Mouse (Mus musculus): ENCODE measurements around the gene Zfp715.

- TF ChIP-seq FLI1 (IDR thresholded peaks at IDR 0.05; ENCODE audit: low read length) (no peak), GATA1 (IDR thresholded peaks at IDR 0.05; ENCODE audit: borderline replicate concordance, low read length) (no peak)
Measured at GRCm38 (mm10) chr7:43253540-43253939, 59.6 kb downstream of the Zfp715 start.
